8 mouse cellular contexts compared by ENCODE assay signal in genomic region chr9:88547851-88548613, GRCm38 (mm10). TPM values are rescaled to one million over a fixed set of nuclear protein-coding genes. Genes with fewer than 3 reads are reported as not detected.
DNase-seq lines count a peak whose midpoint lies in the region; ATAC-seq and TF ChIP-seq lines count a peak whose summit lies in the region.

Zfp949 (plus strand) TSS chr9:88548020.

- no peak for TF ChIP-seq EP300 in ES-Bruce4 (IDR thresholded peaks at IDR 0.05; ENCODE audit: insufficient read depth, low read depth, low read length)

- peak within 1 kb of the TSS; percentile 98 for H3K4me3 ChIP-seq in ES-Bruce4 (ENCODE audit: low read depth, low read length)
- peak within 1 kb of the TSS; percentile 71 for H3K4me3 ChIP-seq in forebrain, embryonic 11.5 days (ENCODE audit: low read depth, low read length)
- peak within 1 kb of the TSS; percentile 77 for H3K4me3 ChIP-seq in heart, embryonic 16.5 days (ENCODE audit: low read length)
- peak within 1 kb of the TSS; percentile 81 for H3K4me3 ChIP-seq in liver, embryonic 13.5 days (replicated peaks)
- H3K4me3 ChIP-seq in stomach, embryonic 15.5 days (replicated peaks): peak within 1 kb of the TSS; percentile 89

- H3K4me2 ChIP-seq in forebrain, embryonic 11.5 days (ENCODE audit: low read depth, low read length, severe bottlenecking): peak within 1 kb of the TSS; percentile 62
- peak within 1 kb of the TSS; percentile 85 for H3K4me2 ChIP-seq in heart, embryonic 16.5 days (ENCODE audit: low read depth, low read length)
- H3K4me2 ChIP-seq in liver, embryonic 13.5 days: peak within 1 kb of the TSS; percentile 74
- H3K4me2 ChIP-seq in stomach, embryonic 15.5 days: peak within 1 kb of the TSS; percentile 59

- DNase-seq in c-Kit-positive CD71-positive TER-119-positive erythroid progenitor cells, embryonic 14.5 days (ENCODE audit: low spot score): peak; percentile 84
- DNase-seq in forebrain, embryonic 11.5 days (ENCODE audit: low spot score): peak; percentile 67
- DNase-seq in kidney, postnatal 25 days: peak; percentile 76 to 80
- DNase-seq in liver, embryonic 13.5 days: peak; percentile 74
- peak; percentile 74 for DNase-seq in neural tube, embryonic 10.5 days (ENCODE audit: extremely low spot score, low spot score)

- no peaks in the 10 kb centered on the region for H3K27me3 ChIP-seq in ES-Bruce4 (ENCODE audit: control insufficient read depth, insufficient read depth, low read length, poor library complexity, severe bottlenecking)
- H3K27me3 ChIP-seq in forebrain, embryonic 11.5 days (ENCODE audit: control insufficient read depth, insufficient read depth, low read length): no peaks in the 10 kb centered on the region
- H3K27me3 ChIP-seq in heart, embryonic 16.5 days (ENCODE audit: control insufficient read depth, insufficient read depth, low read length): no peaks in the 10 kb centered on the region
- no peaks in the 10 kb centered on the region for H3K27me3 ChIP-seq in liver, embryonic 13.5 days
- no peaks in the 10 kb centered on the region for H3K27me3 ChIP-seq in stomach, embryonic 15.5 days (replicated peaks)

- 0 out of 2 replicates have a peak, but pooled peaks cover 2% of the 10 kb centered on the region for H3K36me3 ChIP-seq in ES-Bruce4 (ENCODE audit: control insufficient read depth, insufficient read depth, low read length, poor library complexity, severe bottlenecking)
- H3K36me3 ChIP-seq in forebrain, embryonic 11.5 days (ENCODE audit: control insufficient read depth, insufficient read depth, low read length): no peaks in the 10 kb centered on the region
- H3K36me3 ChIP-seq in heart, embryonic 16.5 days (ENCODE audit: control insufficient read depth, insufficient read depth): peaks cover 5% of the 10 kb centered on the region
- H3K36me3 ChIP-seq in liver, embryonic 13.5 days: 0 out of 2 replicates have a peak, but pooled peaks cover 2% of the 10 kb centered on the region
- H3K36me3 ChIP-seq in stomach, embryonic 15.5 days: peaks cover 3% of the 10 kb centered on the region; the same call in 1 of the 2 replicates

- no peaks in the 10 kb centered on the region for H3K4me1 ChIP-seq in ES-Bruce4 (ENCODE audit: control insufficient read depth, insufficient read depth, low read length)
- no peaks in the 10 kb centered on the region for H3K4me1 ChIP-seq in forebrain, embryonic 11.5 days (replicated peaks; ENCODE audit: control insufficient read depth, insufficient read depth, low read length)
- peaks cover 10% of the 10 kb centered on the region for H3K4me1 ChIP-seq in heart, embryonic 16.5 days (ENCODE audit: control insufficient read depth, insufficient read depth, low read length)
- peaks cover 33% of the 10 kb centered on the region for H3K4me1 ChIP-seq in liver, embryonic 13.5 days (replicated peaks)
- H3K4me1 ChIP-seq in stomach, embryonic 15.5 days: peaks cover 10% of the 10 kb centered on the region; the same call in 1 of the 2 replicates

- ATAC-seq in forebrain, embryonic 11.5 days (replicated peaks; ENCODE audit: low FRiP score): peak; percentile 92
- peak; percentile 91 for ATAC-seq in heart, embryonic 16.5 days (replicated peaks; ENCODE audit: extremely low read depth, insufficient read depth, low FRiP score)
- peak; percentile 96 for ATAC-seq in liver, embryonic 13.5 days (ENCODE audit: low read depth)
- peak; percentile 94 for ATAC-seq in stomach, embryonic 15.5 days (ENCODE audit: insufficient read depth, low FRiP score, low read depth)

- H3K27ac ChIP-seq in ES-Bruce4 (ENCODE audit: insufficient read depth, low read length): peak within 1 kb of the TSS; percentile 41; the same call in 1 of the 2 replicates
- no peak within 1 kb of the TSS for H3K27ac ChIP-seq in forebrain, embryonic 11.5 days (ENCODE audit: low read depth, low read length)
- peak within 1 kb of the TSS; percentile 74 for H3K27ac ChIP-seq in heart, embryonic 16.5 days (ENCODE audit: low read length)
- peak within 1 kb of the TSS; percentile 89 for H3K27ac ChIP-seq in liver, embryonic 13.5 days
- H3K27ac ChIP-seq in stomach, embryonic 15.5 days: peak within 1 kb of the TSS; percentile 83

- peak within 1 kb of the TSS; percentile 73 for H3K9ac ChIP-seq in ES-Bruce4 (ENCODE audit: low read depth, poor library complexity, severe bottlenecking)
- H3K9ac ChIP-seq in forebrain, embryonic 11.5 days (ENCODE audit: low read length): peak within 1 kb of the TSS; percentile 68
- H3K9ac ChIP-seq in heart, embryonic 16.5 days (ENCODE audit: low read length): peak within 1 kb of the TSS; percentile 76
- peak within 1 kb of the TSS; percentile 78 for H3K9ac ChIP-seq in liver, embryonic 13.5 days
- H3K9ac ChIP-seq in stomach, embryonic 15.5 days: peak within 1 kb of the TSS; percentile 58

- no peak for TF ChIP-seq CTCF in ES-Bruce4 (IDR thresholded peaks at IDR 0.05; ENCODE audit: low read depth, low read length)

- under 1% methylated on average over 30 of the region's 30 CpGs for WGBS in forebrain, embryonic 11.5 days
- under 1% methylated on average over 30 of the region's 30 CpGs for WGBS in heart, embryonic 16.5 days
- WGBS in liver, embryonic 13.5 days (ENCODE audit: insufficient replicate concordance): under 1% methylated on average over 30 of the region's 30 CpGs
- WGBS in stomach, embryonic 15.5 days: under 1% methylated on average over 30 of the region's 30 CpGs

- H3K9me3 ChIP-seq in ES-Bruce4 (replicated peaks; ENCODE audit: control insufficient read depth, insufficient read depth, low read length, poor library complexity, severe bottlenecking): no peaks in the 10 kb centered on the region
- H3K9me3 ChIP-seq in forebrain, embryonic 11.5 days (ENCODE audit: control insufficient read depth, low read length): no peaks in the 10 kb centered on the region
- no peaks in the 10 kb centered on the region for H3K9me3 ChIP-seq in heart, embryonic 16.5 days (replicated peaks; ENCODE audit: control insufficient read depth, low read length)
- H3K9me3 ChIP-seq in liver, embryonic 13.5 days (replicated peaks): no peaks in the 10 kb centered on the region
- no peaks in the 10 kb centered on the region for H3K9me3 ChIP-seq in stomach, embryonic 15.5 days

- TF ChIP-seq POLR2A in ES-Bruce4 (IDR thresholded peaks at IDR 0.05; ENCODE audit: insufficient read depth, low read length): peak; percentile 38

RNA-seq across cellular contexts. Expression of gene Zfp949, which starts in this region (rescaled TPM):
- polyA plus RNA-seq in ES-Bruce4 (2011; ENCODE audit: insufficient read depth, insufficient read length, low read depth, missing spikeins): 7.9 and 11.5 TPM in 2 replicates
- 7.8 and 10.1 TPM in 2 replicates for polyA plus RNA-seq in forebrain, embryonic 11.5 days (2014; fragmentation: Nextera tagmentation; extraction: Ambion mirVana)
- polyA plus RNA-seq in heart, embryonic 16.5 days (2015; fragmentation: Nextera tagmentation; extraction: Ambion mirVana): 8.3 and 8.9 TPM in 2 replicates
- polyA plus RNA-seq in liver, embryonic 13.5 days (2015; fragmentation: Nextera tagmentation; extraction: Ambion mirVana): 5.1 and 5.2 TPM in 2 replicates
- polyA plus RNA-seq in stomach, embryonic 15.5 days (2015; fragmentation: Nextera tagmentation; extraction: Ambion mirVana): 10.1 and 10.5 TPM in 2 replicates
